Mouse (Mus musculus): Measurements from ENCODE around the gene Ace.

- no peak for TF ChIP-seq EP300 (IDR thresholded peaks at IDR 0.05; ENCODE audit: low read depth)
- no peak for TF ChIP-seq CTCF (IDR thresholded peaks at IDR 0.05; ENCODE audit: low read depth)
These were observed 25.8 kb upstream of the Ace start for GRCm38 (mm10) chr11:105941973-105942372.

Data from heart, postnatal 0 days (tissue).